Mouse (Mus musculus) myocyte (in vitro differentiated cells): ENCODE data around the gene Mgmt. TPM values are rescaled to one million over a fixed set of nuclear protein-coding genes. Genes with fewer than 3 reads are reported as not detected.

Source experiments
- H3K27me3 ChIP-seq: one replicate; pipeline ENCODE4 v1.6.1; 2011; ENCODE audit not compliant: control insufficient read depth, insufficient read depth, insufficient read length
- H3K36me3 ChIP-seq: one replicate; pipeline ENCODE4 v1.6.1; 2011; ENCODE audit not compliant: control insufficient read depth, insufficient read depth
- H3K4me2 ChIP-seq: one replicate; pipeline ENCODE4 v1.6.1; 2011; ENCODE audit warnings: low read depth, control low read depth
- H3K4me3 ChIP-seq: one replicate; pipeline ENCODE4 v1.5.1; 2011; ENCODE audit warnings: mild to moderate bottlenecking, control low read depth, moderate library complexity
- H3K79me2 ChIP-seq: one replicate; pipeline ENCODE4 v1.6.1; 2011; ENCODE audit not compliant: control insufficient read depth, insufficient read depth
- H3ac ChIP-seq: one replicate; pipeline ENCODE4 v1.6.1; 2011; ENCODE audit not compliant: control insufficient read depth, insufficient read length
- CEBPB ChIP-seq: IDR thresholded peaks from 2 replicates; pipeline ENCODE4 v1.6.1; 2011; ENCODE audit warnings: mild to moderate bottlenecking, moderate library complexity; ENCODE audit not compliant: poor library complexity, insufficient read depth, severe bottlenecking
- E2F4 ChIP-seq: IDR thresholded peaks from one replicate; pipeline ENCODE4 v1.6.1; 2011; ENCODE audit warnings: mild to moderate bottlenecking, control low read depth, moderate library complexity; ENCODE audit not compliant: insufficient read depth
- MAX ChIP-seq: IDR thresholded peaks from one replicate; pipeline ENCODE4 v1.6.1; 2011; ENCODE audit warnings: low read depth, mild to moderate bottlenecking, control low read depth
- MYOD1 ChIP-seq, 3 experiments: IDR thresholded peaks; one replicate each; pipeline ENCODE4 v1.6.1; 2011; ENCODE audit warnings: control low read depth in 2 of 3, low read depth in 2 of 3, mild to moderate bottlenecking in 2 of 3, moderate library complexity in 1 of 3; ENCODE audit not compliant: insufficient read length in 2 of 3, control insufficient read depth in 1 of 3
- MYOG ChIP-seq, 3 experiments: IDR thresholded peaks; one replicate each; pipeline ENCODE4 v1.6.1; 2011; ENCODE audit warnings: control low read depth in 2 of 3, low read depth in 2 of 3, mild to moderate bottlenecking in 2 of 3; ENCODE audit not compliant: insufficient read length in 2 of 3, control insufficient read depth in 1 of 3, insufficient read depth in 1 of 3
- POLR2A ChIP-seq: IDR thresholded peaks from one replicate; pipeline ENCODE4 v1.6.1; 2011; ENCODE audit warnings: low read depth, mild to moderate bottlenecking, control low read depth, moderate library complexity; ENCODE audit not compliant: insufficient read length
- POLR2AphosphoS2 ChIP-seq: IDR thresholded peaks from one replicate; pipeline ENCODE4 v1.6.1; 2011; ENCODE audit warnings: low read depth, control low read depth; ENCODE audit not compliant: insufficient read length
- REST ChIP-seq: IDR thresholded peaks from one replicate; pipeline ENCODE4 v1.6.1; 2011; ENCODE audit warnings: mild to moderate bottlenecking, control low read depth, moderate library complexity; ENCODE audit not compliant: insufficient read depth, insufficient read length
- SRF ChIP-seq: IDR thresholded peaks from one replicate; pipeline ENCODE4 v1.6.1; 2011; ENCODE audit warnings: low read depth; ENCODE audit not compliant: control insufficient read depth, insufficient read length
- TCF12 ChIP-seq: IDR thresholded peaks from one replicate; pipeline ENCODE4 v1.6.1; 2011; ENCODE audit warnings: mild to moderate bottlenecking, control low read depth; ENCODE audit not compliant: poor library complexity, insufficient read depth, severe bottlenecking
- TCF3 ChIP-seq: IDR thresholded peaks from one replicate; pipeline ENCODE4 v1.6.1; 2011; ENCODE audit warnings: low read depth, control low read depth; ENCODE audit not compliant: insufficient read length
- USF1 ChIP-seq: IDR thresholded peaks from one replicate; pipeline ENCODE4 v1.6.1; 2011; ENCODE audit warnings: low read depth, mild to moderate bottlenecking, control low read depth, moderate library complexity
- polyA plus RNA-seq: library from polyadenylated mRNA; unstranded; fragments of >200 nt; fragmentation: generic; extraction: Trizol; gene quantifications from one replicate; pipeline ENCODE4 v1.2.1, GENCODE M21; 2012; ENCODE audit warnings: missing spikeins

Gene Mgmt
- polyA plus RNA-seq, result 1.3 TPM

DNA sequence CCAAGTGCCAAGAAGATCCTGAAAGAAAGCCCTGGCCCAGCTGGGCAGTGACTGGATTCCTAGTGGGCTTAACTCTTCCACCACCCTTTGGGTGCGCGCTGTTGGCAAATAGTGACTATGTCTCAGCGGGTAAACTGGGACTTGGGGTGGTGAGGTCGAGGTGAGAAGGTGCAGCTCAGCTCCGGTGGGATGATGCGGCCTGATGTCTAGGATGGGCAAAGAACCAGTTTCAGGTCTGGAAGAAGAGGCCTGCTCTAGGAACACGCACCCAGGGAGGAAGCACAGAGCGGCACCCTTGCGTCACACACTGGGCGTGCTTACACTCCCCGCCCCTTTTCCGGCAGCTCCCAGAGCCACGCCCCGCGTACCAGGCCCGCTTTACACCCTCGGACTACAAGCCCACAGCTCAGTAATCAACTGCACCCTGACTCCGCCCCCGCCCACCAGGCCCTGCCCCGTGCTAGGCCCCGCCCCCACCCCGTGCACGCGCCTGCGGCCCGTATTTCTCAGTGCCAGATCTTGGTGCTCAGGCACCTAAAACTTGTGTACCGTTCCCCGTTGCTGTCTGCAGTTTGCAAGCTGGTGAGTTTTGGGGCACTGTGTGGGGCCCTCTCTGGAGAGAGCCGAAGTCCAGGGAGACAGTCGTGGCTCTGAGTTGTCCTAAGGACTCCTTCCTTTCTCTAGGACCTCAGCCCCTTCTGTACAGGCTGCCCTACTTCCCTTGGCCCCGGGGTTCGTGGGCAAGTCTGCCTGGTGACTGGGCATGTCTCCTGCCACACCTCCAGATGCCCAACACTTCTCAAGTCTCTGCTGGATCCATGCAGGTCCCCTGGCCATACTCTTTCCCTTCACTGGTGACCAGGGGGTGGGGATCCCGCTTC, at the start of gene Mgmt:
TSS of gene Mgmt (plus strand) at position 509 of the 881 bp plus-strand sequence.
- Histone ChIP-seq H3K36me3 (no peaks in the 10 kb centered on the region), H3ac (no peak within 1 kb of the TSS), H3K79me2 (no peaks in the 10 kb centered on the region), H3K4me2 (peak within 1 kb of the TSS; percentile 56), H3K4me3 (no peak within 1 kb of the TSS), H3K27me3 (no peaks in the 10 kb centered on the region)
- TF ChIP-seq TCF12, result no peak
- no peak for TF ChIP-seq MAX
- no peak for TF ChIP-seq MYOG (IDR thresholded peaks at IDR 0.05; ENCODE audit: control insufficient read depth in 1 of 3, insufficient read depth in 1 of 3, insufficient read length in 2 of 3, low read depth in 2 of 3)
- TF ChIP-seq POLR2A, result peak; percentile 47

DNA sequence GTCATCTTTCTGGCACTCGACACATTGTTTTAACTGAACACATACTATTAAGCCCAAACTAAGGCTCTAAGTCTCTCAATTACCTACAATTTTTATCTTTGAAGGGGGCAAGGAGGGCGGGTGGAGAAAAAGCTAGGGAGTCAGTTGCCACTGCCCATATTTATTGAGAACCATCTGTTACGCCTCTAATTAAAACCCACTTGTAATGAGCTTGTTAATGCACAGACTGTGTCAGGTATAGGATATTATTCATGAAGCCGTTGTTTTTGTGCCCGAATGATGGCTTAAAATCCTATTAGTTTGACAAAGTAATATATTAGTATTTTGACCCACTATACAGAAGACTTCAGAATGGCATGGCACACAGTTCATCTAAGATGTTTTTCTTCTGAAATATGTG, 49.6 kb upstream of the Mgmt start:
- Histone ChIP-seq H3K4me3 (no peak overlapping the region), H3ac (no peak overlapping the region), H3K4me2 (no peak overlapping the region), H3K27me3 (no peaks in the 10 kb centered on the region), H3K79me2 (no peaks in the 10 kb centered on the region), H3K36me3 (no peaks in the 10 kb centered on the region)
- no peak for TF ChIP-seq MAX
- no peak for TF ChIP-seq MYOG (IDR thresholded peaks at IDR 0.05; ENCODE audit: control insufficient read depth in 1 of 3, insufficient read depth in 1 of 3, insufficient read length in 2 of 3, low read depth in 2 of 3)
- no peak for TF ChIP-seq POLR2AphosphoS2

DNA sequence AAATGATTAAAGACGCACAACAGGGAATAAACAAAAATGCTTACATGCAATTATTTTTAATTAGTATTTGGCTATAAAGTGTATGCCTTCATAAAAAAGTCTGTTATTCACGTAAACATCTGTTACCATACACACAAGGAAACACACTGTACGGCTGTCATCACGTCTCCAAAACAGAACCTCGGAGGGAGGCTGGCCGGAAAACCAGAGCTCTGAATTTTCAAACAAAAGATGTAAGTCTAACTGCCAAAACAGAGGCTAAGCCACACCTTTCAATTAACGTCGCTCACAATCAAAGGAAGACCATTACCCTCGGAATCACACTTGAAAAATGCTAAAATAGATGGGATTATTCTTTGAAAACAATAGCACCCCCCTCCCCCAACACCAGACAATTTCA, 49.1 kb upstream of the Mgmt start:
- H3K4me2 ChIP-seq, result no peak overlapping the region
- H3ac ChIP-seq, result no peak overlapping the region
- no peaks in the 10 kb centered on the region for H3K36me3 ChIP-seq
- TF ChIP-seq TCF3, result no peak
- no peak for TF ChIP-seq POLR2A
- no peak for TF ChIP-seq REST
- TF ChIP-seq MYOD1 (IDR thresholded peaks at IDR 0.05; ENCODE audit: control insufficient read depth in 1 of 3, insufficient read length in 2 of 3, low read depth in 2 of 3), result no peak
- TF ChIP-seq TCF12, result no peak
- TF ChIP-seq POLR2AphosphoS2, result no peak
- TF ChIP-seq USF1, result no peak
- no peak for TF ChIP-seq MYOG (IDR thresholded peaks at IDR 0.05; ENCODE audit: control insufficient read depth in 1 of 3, insufficient read depth in 1 of 3, insufficient read length in 2 of 3, low read depth in 2 of 3)
- TF ChIP-seq E2F4, result no peak
- no peak for TF ChIP-seq CEBPB
- TF ChIP-seq MAX, result no peak
- TF ChIP-seq SRF, result no peak
- H3K79me2 ChIP-seq, result no peaks in the 10 kb centered on the region
- no peaks in the 10 kb centered on the region for H3K27me3 ChIP-seq
- no peak overlapping the region for H3K4me3 ChIP-seq

GRCm38 (mm10) chr7:136846086-136846620, 48.3 kb upstream of the Mgmt start:
- TF ChIP-seq SRF (no peak), TCF12 (no peak), E2F4 (no peak), POLR2AphosphoS2 (no peak)
- no peak overlapping the region for H3K4me2 ChIP-seq

GRCm38 (mm10) chr7:136847601-136848000, 46.8 kb upstream of the Mgmt start:
- TF ChIP-seq E2F4, result no peak
- no peaks in the 10 kb centered on the region for H3K36me3 ChIP-seq
- no peak overlapping the region for H3K4me3 ChIP-seq
- no peaks in the 10 kb centered on the region for H3K79me2 ChIP-seq
- no peak overlapping the region for H3ac ChIP-seq
- H3K27me3 ChIP-seq, result no peaks in the 10 kb centered on the region
- no peak overlapping the region for H3K4me2 ChIP-seq

More at GRCm38 (mm10) chr7:136846086-136846620, 48.3 kb upstream of the Mgmt start:
- no peaks in the 10 kb centered on the region for H3K27me3 ChIP-seq
- H3K79me2 ChIP-seq, result no peaks in the 10 kb centered on the region
- H3K36me3 ChIP-seq, result no peaks in the 10 kb centered on the region
- H3K4me3 ChIP-seq, result no peak overlapping the region
- H3ac ChIP-seq, result no peak overlapping the region
